Mouse (Mus musculus) CH12.LX (cell line): ENCODE results near the gene Gria2. TPM values are rescaled to one million over a fixed set of nuclear protein-coding genes. Genes with fewer than 3 reads are reported as not detected.

Source experiments
- DNase-seq: peaks from one replicate; pipeline ENCODE4 v3.0.0-alpha.2; 2013; ENCODE audit errors: extremely low read depth
- H3K27ac ChIP-seq: 2 replicates; pipeline ENCODE4 v1.5.1; 2012; ENCODE audit warnings: low read depth, mild to moderate bottlenecking, control low read depth, moderate library complexity; ENCODE audit not compliant: insufficient read depth
- H3K27me3 ChIP-seq: replicated peaks from 2 replicates; pipeline ENCODE3; 2012; ENCODE audit warnings: inconsistent platforms
- H3K36me3 ChIP-seq, 2 experiments: replicated peaks in 1 of 2; 2 replicates each; pipeline versions ENCODE3 to v1.6.1; 2012; ENCODE audit warnings: inconsistent platforms in 1 of 2, low read length in 1 of 2, mild to moderate bottlenecking in 1 of 2, mixed read lengths in 1 of 2, moderate library complexity in 1 of 2; ENCODE audit not compliant: control insufficient read depth in 1 of 2, insufficient read depth in 1 of 2
- H3K4me1 ChIP-seq, 2 experiments: 2 replicates each; pipeline ENCODE4 v1.6.1; 2012; ENCODE audit warnings: inconsistent platforms in 1 of 2, moderate library complexity in 1 of 2; ENCODE audit not compliant: insufficient read depth in 2 of 2, control insufficient read depth in 1 of 2
- H3K4me2 ChIP-seq: 2 replicates; pipeline ENCODE4 v1.6.1; 2012; ENCODE audit warnings: low read depth, mild to moderate bottlenecking, control low read depth; ENCODE audit not compliant: poor library complexity, insufficient read depth, severe bottlenecking
- H3K4me3 ChIP-seq, 3 experiments: fragments of 150-350 bp in 1 of 3; sonication (generic) in 1 of 3; replicated peaks in 1 of 3; 2 replicates each; pipeline versions ENCODE3 to v1.5.1; 2011 to 2012; ENCODE audit warnings: low read depth in 2 of 3, low read length in 2 of 3, mild to moderate bottlenecking in 2 of 3, moderate library complexity in 2 of 3, control low read depth in 1 of 3, improper control_type of control experiment in 1 of 3, inconsistent platforms in 1 of 3, mixed read lengths in 1 of 3; ENCODE audit not compliant: poor library complexity in 1 of 3
- H3K79me2 ChIP-seq: replicated peaks from 2 replicates; pipeline ENCODE4 v1.6.1; 2012; ENCODE audit warnings: mild to moderate bottlenecking, moderate library complexity; ENCODE audit not compliant: control insufficient read depth, poor library complexity, insufficient read depth, severe bottlenecking; ENCODE audit errors: extremely low read depth
- H3K9ac ChIP-seq: 2 replicates; pipeline ENCODE4 v1.6.1; 2012; ENCODE audit warnings: low read depth, mild to moderate bottlenecking, control low read depth, moderate library complexity; ENCODE audit not compliant: insufficient read depth
- H3K9me3 ChIP-seq: replicated peaks from 2 replicates; pipeline ENCODE3; 2012; ENCODE audit warnings: low read length, inconsistent platforms, mixed read lengths
- CHD1 ChIP-seq: IDR thresholded peaks from 2 replicates; pipeline ENCODE4 v1.6.1; 2012; ENCODE audit warnings: low read depth, low read length, improper control_type of control experiment, inconsistent platforms
- CTCF ChIP-seq, 2 experiments: IDR thresholded peaks in 1 of 2; conservative IDR thresholded peaks in 1 of 2; 2 replicates each; pipeline ENCODE4 v1.5.1; 2011 to 2012; ENCODE audit warnings: low read depth in 2 of 2, low read length in 2 of 2, improper control_type of control experiment in 1 of 2, inconsistent platforms in 1 of 2, mild to moderate bottlenecking in 1 of 2, moderate library complexity in 1 of 2
- E2F4 ChIP-seq: IDR thresholded peaks from 2 replicates; pipeline ENCODE4 v1.6.1; 2011; ENCODE audit warnings: low read depth, low read length, improper control_type of control experiment; ENCODE audit not compliant: insufficient replicate concordance
- ELF1 ChIP-seq: IDR thresholded peaks from 2 replicates; pipeline ENCODE4 v1.6.1; 2014; ENCODE audit warnings: low read depth, mild to moderate bottlenecking, inconsistent platforms, low read length, improper control_type of control experiment
- EP300 ChIP-seq: IDR thresholded peaks from 2 replicates; pipeline ENCODE4 v1.6.1; 2011; ENCODE audit warnings: low read length, improper control_type of control experiment
- HCFC1 ChIP-seq: IDR thresholded peaks from 2 replicates; pipeline ENCODE4 v1.6.1; 2012; ENCODE audit warnings: low read depth, mild to moderate bottlenecking, inconsistent platforms, low read length, improper control_type of control experiment
- IRF4 ChIP-seq: IDR thresholded peaks from 2 replicates; pipeline ENCODE4 v1.6.1; 2014; ENCODE audit warnings: low read depth, mild to moderate bottlenecking, inconsistent platforms, low read length, improper control_type of control experiment
- JUND ChIP-seq: conservative IDR thresholded peaks from 2 replicates; pipeline ENCODE4 v1.6.1; 2011; ENCODE audit warnings: low read depth, low read length, improper control_type of control experiment
- MAZ ChIP-seq: IDR thresholded peaks from 2 replicates; pipeline ENCODE4 v1.6.1; 2012; ENCODE audit warnings: low read depth, mild to moderate bottlenecking, inconsistent platforms, low read length, improper control_type of control experiment, moderate library complexity
- MXI1 ChIP-seq: IDR thresholded peaks from 2 replicates; pipeline ENCODE4 v1.6.1; 2011; ENCODE audit warnings: mild to moderate bottlenecking, low read depth, low read length, improper control_type of control experiment
- NRF1 ChIP-seq: IDR thresholded peaks from 2 replicates; pipeline ENCODE4 v1.6.1; 2014; ENCODE audit warnings: low read depth, mild to moderate bottlenecking, inconsistent platforms, low read length, improper control_type of control experiment, moderate library complexity
- POLR2A ChIP-seq: IDR thresholded peaks from 2 replicates; pipeline ENCODE4 v1.6.1; 2011; ENCODE audit warnings: low read depth, mild to moderate bottlenecking, improper control_type of control experiment, low read length
- RAD21 ChIP-seq: IDR thresholded peaks from 2 replicates; pipeline ENCODE4 v1.6.1; 2011; ENCODE audit warnings: low read depth, mild to moderate bottlenecking, low read length, improper control_type of control experiment, moderate library complexity
- SIN3A ChIP-seq: IDR thresholded peaks from 2 replicates; pipeline ENCODE4 v1.6.1; 2012; ENCODE audit warnings: low read length, improper control_type of control experiment, inconsistent platforms
- SMC3 ChIP-seq: IDR thresholded peaks from 2 replicates; pipeline ENCODE4 v1.6.1; 2011; ENCODE audit warnings: low read depth, low read length, improper control_type of control experiment
- USF2 ChIP-seq: conservative IDR thresholded peaks from 2 replicates; pipeline ENCODE4 v1.6.1; 2011; ENCODE audit warnings: low read depth, low read length, improper control_type of control experiment
- ZKSCAN1 ChIP-seq: IDR thresholded peaks from 2 replicates; pipeline ENCODE4 v1.6.1; 2012; ENCODE audit warnings: low read depth, inconsistent platforms, low read length, improper control_type of control experiment, borderline replicate concordance
- ZMIZ1 ChIP-seq: IDR thresholded peaks from 2 replicates; pipeline ENCODE4 v1.6.1; 2012; ENCODE audit warnings: low read depth, mild to moderate bottlenecking, inconsistent platforms, low read length, improper control_type of control experiment
- ZNF384 ChIP-seq: IDR thresholded peaks from 2 replicates; pipeline ENCODE4 v1.6.1; 2012; ENCODE audit warnings: low read depth, low read length, improper control_type of control experiment, inconsistent platforms
- dilution Hi-C: fragments of 300-500 bp; cut with MboI; formaldehyde crosslinking; loops from 2 replicates; pipeline ENCODE4 v1.14.3; 2020; ENCODE audit warnings: low sequenced_read_pairs; ENCODE audit not compliant: extremely low pct_unique_long_range_greater_than_20kb, extremely low pct_ligation_motif_present
- in situ Hi-C: fragments of 300-500 bp; cut with MboI; formaldehyde crosslinking; loops from 3 replicates; pipeline ENCODE4 v1.14.3; 2019; ENCODE audit warnings: low sequenced_read_pairs, low pct_ligation_motif_present, low pct_unique_long_range_greater_than_20kb, mixed read lengths
- polyA plus RNA-seq: library from polyadenylated mRNA; unstranded; fragments of >175 nt; gene quantifications from 2 replicates; pipeline ENCODE4 v1.2.1, GENCODE M21; 2012; ENCODE audit warnings: low read depth; ENCODE audit not compliant: insufficient read length
- total RNA-seq, 2 experiments: library from RNA; depleted of rRNA; stranded (reverse); fragments of 300-350 nt in 1 of 2; fragments of >200 nt in 1 of 2; gene quantifications; 2 replicates each; pipeline ENCODE4 v1.2.3; 2012 to 2014

Gria2 gene
- total and polyA plus RNA-seq, 3 experiments, result not detected

GRCm38 (mm10) chr3:80708992-80709391 lies 93.6 kb downstream of the Gria2 start:
- dilution Hi-C loops, result no loop called here
- in situ Hi-C loops, result no loop called here
- Histone ChIP-seq H3K9ac (no peak overlapping the region), H3K4me2 (no peak overlapping the region), H3K79me2 (no peaks in the 10 kb centered on the region), H3K4me3 (no peak overlapping the region), H3K36me3 (no peaks in the 10 kb centered on the region), H3K27me3 (no peaks in the 10 kb centered on the region), H3K27ac (no peak overlapping the region), H3K4me1 (no peaks in the 10 kb centered on the region), H3K9me3 (no peaks in the 10 kb centered on the region)
- no peak for DNase-seq
- TF ChIP-seq IRF4, result no peak
- no peak for TF ChIP-seq CTCF (conservative IDR thresholded peaks at IDR 0.05 in 1 of 2, IDR thresholded peaks at IDR 0.05 in 1 of 2; ENCODE audit: low read depth in 2 of 2, low read length in 2 of 2)
- TF ChIP-seq MAZ, result no peak
- no peak for TF ChIP-seq RAD21
- no peak for TF ChIP-seq USF2
- no peak for TF ChIP-seq NRF1
- TF ChIP-seq SIN3A, result no peak
- TF ChIP-seq ELF1, result no peak

- H3K9ac ChIP-seq, result no peak overlapping the region
- dilution Hi-C loops, result no loop called here
- H3K4me2 ChIP-seq, result no peak overlapping the region
- in situ Hi-C loops, result no loop called here
- no peaks in the 10 kb centered on the region for H3K27me3 ChIP-seq
- no peaks in the 10 kb centered on the region for H3K4me1 ChIP-seq
- no peaks in the 10 kb centered on the region for H3K9me3 ChIP-seq
- no peaks in the 10 kb centered on the region for H3K36me3 ChIP-seq
- TF ChIP-seq ZKSCAN1 (no peak), ZMIZ1 (no peak), HCFC1 (no peak), POLR2A (no peak), EP300 (no peak), SMC3 (no peak), E2F4 (no peak), MAZ (no peak)
- no peak for DNase-seq
- H3K79me2 ChIP-seq, result no peaks in the 10 kb centered on the region
- no peak overlapping the region for H3K4me3 ChIP-seq
- H3K27ac ChIP-seq, result no peak overlapping the region
Observed at GRCm38 (mm10) chr3:80702173-80702572, 100.5 kb downstream of the Gria2 start.

- no peaks in the 10 kb centered on the region for H3K9me3 ChIP-seq
- H3K9ac ChIP-seq, result no peak overlapping the region
- H3K4me3 ChIP-seq, result no peak overlapping the region
- DNase-seq, result no peak
- H3K27ac ChIP-seq, result no peak overlapping the region
- dilution Hi-C loops (no loop called here), in situ Hi-C loops (no loop called here)
- no peaks in the 10 kb centered on the region for H3K79me2 ChIP-seq
- H3K4me2 ChIP-seq, result no peak overlapping the region
- H3K27me3 ChIP-seq, result no peaks in the 10 kb centered on the region
- no peaks in the 10 kb centered on the region for H3K4me1 ChIP-seq
- H3K36me3 ChIP-seq, result no peaks in the 10 kb centered on the region
- TF ChIP-seq MXI1 (no peak), CHD1 (no peak), ZNF384 (no peak), JUND (no peak)
Observed at GRCm38 (mm10) chr3:80697523-80697922, 105.1 kb downstream of the Gria2 start.
